Mouse (Mus musculus) right cerebral cortex, postnatal 36 days (tissue): ENCODE results near the gene Cldn6.

ENCODE experiments used
- DNase-seq, 2 experiments: peaks; one replicate each; pipeline ENCODE4 v3.0.0; 2022; ENCODE audit warnings: low spot score in 2 of 2, mixed read lengths in 1 of 2

The Cldn6 gene

GRCm38 (mm10) chr17:23721886-23722285 lies 42.8 kb downstream of the Cldn6 start:
- DNase-seq = no peak

DNA sequence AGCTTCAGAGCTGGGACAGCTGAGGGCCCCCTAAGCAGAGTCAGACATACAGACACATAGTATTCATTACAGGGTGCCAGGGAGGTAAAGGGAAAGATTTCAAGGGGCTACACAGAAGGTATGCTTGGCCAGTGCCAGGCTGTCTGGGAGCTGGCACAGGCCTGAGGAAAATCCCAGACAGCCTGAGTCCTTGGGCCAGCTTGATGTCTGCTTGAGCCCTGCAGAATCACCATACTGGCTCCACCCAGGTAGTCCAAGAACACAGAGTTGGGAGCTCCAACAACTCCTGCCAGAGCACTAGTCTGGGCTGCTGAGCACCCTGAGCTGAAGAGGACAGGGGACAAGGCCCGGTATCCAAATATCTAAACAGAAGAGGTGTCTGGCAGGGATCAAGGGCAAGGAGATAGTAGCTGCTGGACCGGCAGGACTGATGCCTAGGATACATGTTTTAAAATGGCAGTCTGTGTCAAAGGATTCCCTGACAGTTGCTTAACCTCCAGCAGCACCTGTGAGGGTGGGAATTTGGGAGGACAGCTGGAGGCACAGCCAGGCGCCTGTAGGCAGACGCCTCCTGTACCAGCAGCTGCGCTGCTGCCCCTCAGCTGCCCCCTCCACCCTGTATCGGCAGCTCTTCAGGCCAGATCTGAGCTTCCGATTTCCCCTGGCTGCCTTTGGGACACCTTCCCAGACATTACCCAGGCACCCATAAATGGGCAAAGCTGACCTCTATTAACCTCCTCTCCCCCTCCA lies 43.5 kb downstream of the Cldn6 start, which contains the start of gene 1520401A03Rik:
Gene 1520401A03Rik, minus strand, starts transcription at position 408 of the 750 bp plus-strand sequence.
- no peak for DNase-seq

- no peak for DNase-seq
Observed at GRCm38 (mm10) chr17:23725477-23725876, 46.4 kb downstream of the Cldn6 start.

GRCm38 (mm10) chr17:23725999-23726757 lies 47.1 kb downstream of the Cldn6 start, which contains the start of gene Pkmyt1:
Gene Pkmyt1 (plus strand): TSS chr17:23726336.
- DNase-seq = peak; percentile 87 to 91

DNA sequence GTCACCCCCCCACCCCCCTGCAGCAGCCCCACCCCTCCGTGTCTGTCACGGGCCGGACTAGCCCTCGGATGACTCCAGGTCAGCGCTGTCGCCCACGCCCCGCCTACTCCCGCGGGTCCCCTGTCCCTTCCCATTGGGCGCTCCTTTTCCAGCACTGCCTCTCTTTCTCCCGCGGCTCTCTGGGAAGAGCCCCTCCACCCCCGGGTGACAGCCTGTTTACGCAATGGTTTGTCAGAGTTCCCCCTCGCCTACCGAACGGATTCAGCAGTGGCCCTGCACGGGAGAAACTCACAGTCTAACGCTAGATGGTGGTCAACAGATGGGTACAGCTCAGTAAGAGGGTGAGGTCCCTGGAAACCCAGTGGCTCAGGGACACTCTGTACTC lies 47.7 kb downstream of the Cldn6 start:
- no peak for DNase-seq

- no peak for DNase-seq
Observed at GRCm38 (mm10) chr17:23730441-23730840, 51.4 kb downstream of the Cldn6 start.
